Mouse (Mus musculus) liver, embryonic 11.5 days (tissue): ENCODE measurements around the gene Eci3. TPM values are rescaled to one million over a fixed set of nuclear protein-coding genes. Genes with fewer than 3 reads are reported as not detected.
A peak's percentile ranks its signal among the peaks of the same experiment; 100 is the strongest.
"Not testable (repeated sequence)": the region's sequence is repeated elsewhere in the genome, so short reads cannot be mapped to it uniquely, and the experiment has no call there.

ENCODE experiments used
- ATAC-seq: fragments of 200-750 bp; cut with Nextera tagmentation; replicated peaks from 2 replicates; pipeline ENCODE4 v1.8.0; 2017; ENCODE audit warnings: moderate number of reproducible peaks, mild to moderate bottlenecking, moderate TSS enrichment, moderate library complexity; ENCODE audit not compliant: low FRiP score
- DNase-seq: peaks from one replicate; pipeline ENCODE4 v3.0.0-alpha.2; 2017; ENCODE audit warnings: low spot score
- H3K27ac ChIP-seq: fragments of 300-500 bp; sonication (generic); 2 replicates; pipeline ENCODE4 v1.5.1; 2014; ENCODE audit warnings: mild to moderate bottlenecking, low read depth, low read length, control low read depth
- H3K27me3 ChIP-seq: fragments of 300-500 bp; sonication (generic); replicated peaks from 2 replicates; pipeline ENCODE4 v1.6.1; 2014; ENCODE audit warnings: low read length, mixed read lengths; ENCODE audit not compliant: control insufficient read depth, insufficient read depth
- H3K36me3 ChIP-seq: fragments of 300-500 bp; sonication (generic); 2 replicates; pipeline ENCODE4 v1.6.1; 2014; ENCODE audit warnings: mild to moderate bottlenecking, low read length, moderate library complexity, mixed read lengths; ENCODE audit not compliant: control insufficient read depth, insufficient read depth
- H3K4me1 ChIP-seq: fragments of 300-500 bp; sonication (generic); replicated peaks from 2 replicates; pipeline ENCODE4 v1.6.1; 2014; ENCODE audit warnings: low read length, mixed read lengths; ENCODE audit not compliant: control insufficient read depth, insufficient read depth
- H3K4me2 ChIP-seq: fragments of 300-500 bp; sonication (generic); 2 replicates; pipeline ENCODE4 v1.6.1; 2014; ENCODE audit warnings: mild to moderate bottlenecking, control low read depth, moderate library complexity
- H3K4me3 ChIP-seq: fragments of 300-500 bp; sonication (generic); 2 replicates; pipeline ENCODE4 v1.5.1; 2014; ENCODE audit warnings: low read depth, low read length, control low read depth
- H3K9ac ChIP-seq: fragments of 300-500 bp; sonication (generic); 2 replicates; pipeline ENCODE4 v1.6.1; 2014; ENCODE audit warnings: low read depth, low read length, control low read depth
- H3K9me3 ChIP-seq: fragments of 300-500 bp; sonication (generic); 2 replicates; pipeline ENCODE4 v1.6.1; 2016; ENCODE audit warnings: low read length, inconsistent platforms, mixed read lengths; ENCODE audit not compliant: control insufficient read depth
- WGBS: fragments of 180-500 bp; shearing (Covaris S2); extraction: QIAGEN DNeasy Blood & Tissue Kit; methylation state at CpG from one replicate; pipeline ENCODE4 v1.1.7; 2014; 5-methylcytosine and 5-hydroxymethylcytosine counted together
- polyA plus RNA-seq: library from polyadenylated mRNA; unstranded; fragments of >200 nt; fragmentation: Nextera tagmentation; extraction: Ambion mirVana; gene quantifications from 2 replicates; pipeline ENCODE4 v1.2.1, GENCODE M21; 2014

Eci3 gene
- polyA plus RNA-seq = 0.32 and 0.37 TPM in 2 replicates

GRCm38 (mm10) chr13:34963511-34964397, at the start of gene Eci3:
Gene Eci3, minus strand, starts transcription at chr13:34963810.
- Histone ChIP-seq H3K4me3 (peak within 1 kb of the TSS; percentile 47), H3K27me3 (peaks cover 22% of the 10 kb centered on the region), H3K36me3 (no peaks in the 10 kb centered on the region), H3K9ac (peak within 1 kb of the TSS; percentile 34; the same call in 1 of the 2 replicates), H3K4me1 (peaks cover 3% of the 10 kb centered on the region), H3K27ac (no peak within 1 kb of the TSS), H3K4me2 (peak within 1 kb of the TSS; percentile 76), H3K9me3 (no peaks in the 10 kb centered on the region)
- 3% methylated on average over 32 of the region's 32 CpGs for WGBS
- DNase-seq = peak; percentile 53
- ATAC-seq = peak; percentile 41

DNA sequence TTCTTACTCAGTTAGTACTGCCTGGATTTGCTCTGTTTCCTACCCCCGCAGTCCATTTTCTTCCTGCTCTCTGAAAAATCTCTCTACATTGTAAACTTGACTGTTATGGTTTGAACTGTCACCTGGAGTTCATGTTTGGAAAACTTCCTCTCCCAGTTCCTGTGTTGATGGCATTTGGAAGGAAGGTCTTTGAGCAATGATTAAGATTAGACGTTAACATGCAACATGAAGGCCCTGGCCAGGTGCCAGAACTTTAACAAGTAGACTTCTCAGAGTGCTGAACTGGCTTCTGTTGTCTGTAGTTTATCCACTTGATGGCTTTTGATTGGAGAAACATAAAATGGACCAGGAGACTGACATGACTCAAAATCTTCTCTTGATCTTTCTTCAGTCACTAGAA, 32.3 kb upstream of the Eci3 start:
- Histone ChIP-seq H3K4me3 (no peak overlapping the region), H3K4me2 (no peak overlapping the region), H3K9ac (no peak overlapping the region), H3K27me3 (no peaks in the 10 kb centered on the region), H3K27ac (no peak overlapping the region), H3K4me1 (peaks cover 18% of the 10 kb centered on the region), H3K36me3 (no peaks in the 10 kb centered on the region; the same call in 1 of the 2 replicates), H3K9me3 (no peaks in the 10 kb centered on the region)
- DNase-seq = no peak
- ATAC-seq = no peak
- WGBS = 75% methylated on average over 2 of the region's 2 CpGs

DNA sequence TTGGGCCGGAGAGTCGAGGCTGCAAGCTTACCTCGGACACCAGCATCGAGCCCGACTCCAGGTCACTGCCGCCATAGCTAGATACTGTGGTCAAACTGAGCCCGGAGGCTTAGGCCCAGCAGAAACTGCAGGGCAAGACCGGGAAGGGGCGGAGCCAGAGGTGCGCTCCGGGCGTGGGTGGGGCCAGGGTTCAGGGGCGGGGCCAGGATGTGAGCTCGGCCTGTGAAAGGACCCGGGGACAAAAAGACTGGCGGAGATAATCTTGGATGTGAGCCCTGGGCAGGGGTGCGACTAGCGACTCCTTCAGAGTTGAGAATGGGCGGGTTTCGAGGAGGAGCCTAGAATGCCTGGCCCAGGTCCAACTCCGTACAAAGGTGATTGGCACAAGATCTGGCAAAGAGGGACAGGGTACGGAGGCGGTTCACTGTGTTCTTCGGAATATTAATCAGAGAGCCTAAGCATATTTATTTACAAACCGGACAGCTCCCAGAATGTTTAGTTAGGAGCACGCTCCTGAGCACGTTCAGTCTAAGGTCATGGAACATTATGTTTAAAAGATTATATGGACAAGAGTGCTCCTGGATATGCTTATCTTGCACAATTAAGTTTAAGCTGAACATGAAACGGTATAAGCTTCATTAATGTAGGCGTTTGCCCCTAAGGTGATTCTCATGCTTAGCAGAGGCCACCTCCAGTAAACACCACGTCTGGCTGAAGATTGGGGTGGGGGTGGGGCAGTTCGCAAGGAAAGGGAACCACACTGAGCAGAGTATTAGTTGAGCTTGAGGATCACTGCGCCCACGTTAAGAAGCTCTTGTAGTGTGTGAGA, 30.6 kb upstream of the Eci3 start:
- H3K4me1 ChIP-seq = peaks cover 18% of the 10 kb centered on the region
- H3K4me3 ChIP-seq = peak overlapping the region; percentile 62
- H3K36me3 ChIP-seq = peaks cover 7% of the 10 kb centered on the region; the same call in 1 of the 2 replicates
- peak overlapping the region; percentile 84 for H3K9ac ChIP-seq
- H3K9me3 ChIP-seq = no peaks in the 10 kb centered on the region
- ATAC-seq (peak; percentile 98), DNase-seq (peak; percentile 97)
- WGBS = under 1% methylated on average over 33 of the region's 33 CpGs
- H3K27me3 ChIP-seq = no peaks in the 10 kb centered on the region
- H3K27ac ChIP-seq = peak overlapping the region; percentile 79
- peak overlapping the region; percentile 77 for H3K4me2 ChIP-seq

DNA sequence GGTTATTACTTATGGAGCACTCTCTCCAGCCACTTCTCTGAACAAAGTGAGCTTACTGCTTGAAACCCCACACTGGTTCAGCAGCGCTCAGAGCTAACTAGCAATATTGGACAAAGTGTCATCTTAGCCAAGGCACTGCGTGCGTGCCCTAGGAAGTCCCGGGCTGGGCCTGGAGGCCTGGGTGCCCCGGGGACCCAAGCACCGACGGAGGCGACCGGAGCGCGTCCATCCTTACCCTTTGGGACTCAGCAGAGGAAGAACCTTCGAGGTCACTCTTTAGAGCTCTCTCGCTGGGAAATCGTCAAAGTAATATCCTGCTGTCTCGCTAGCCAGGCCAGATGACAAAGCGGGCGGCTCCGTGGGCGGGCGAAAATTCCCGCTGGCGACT, 30.0 kb upstream of the Eci3 start:
- H3K36me3 ChIP-seq = peaks cover 8% of the 10 kb centered on the region
- DNase-seq (no peak), ATAC-seq (peak; percentile 61)
- no peaks in the 10 kb centered on the region for H3K27me3 ChIP-seq
- WGBS = under 1% methylated on average over 22 of the region's 22 CpGs
- H3K4me2 ChIP-seq = peak overlapping the region; percentile 77
- peak overlapping the region; percentile 84 for H3K9ac ChIP-seq
- peak overlapping the region; percentile 62 for H3K4me3 ChIP-seq
- H3K9me3 ChIP-seq = no peaks in the 10 kb centered on the region
- peaks cover 18% of the 10 kb centered on the region for H3K4me1 ChIP-seq
- H3K27ac ChIP-seq = peak overlapping the region; percentile 79

DNA sequence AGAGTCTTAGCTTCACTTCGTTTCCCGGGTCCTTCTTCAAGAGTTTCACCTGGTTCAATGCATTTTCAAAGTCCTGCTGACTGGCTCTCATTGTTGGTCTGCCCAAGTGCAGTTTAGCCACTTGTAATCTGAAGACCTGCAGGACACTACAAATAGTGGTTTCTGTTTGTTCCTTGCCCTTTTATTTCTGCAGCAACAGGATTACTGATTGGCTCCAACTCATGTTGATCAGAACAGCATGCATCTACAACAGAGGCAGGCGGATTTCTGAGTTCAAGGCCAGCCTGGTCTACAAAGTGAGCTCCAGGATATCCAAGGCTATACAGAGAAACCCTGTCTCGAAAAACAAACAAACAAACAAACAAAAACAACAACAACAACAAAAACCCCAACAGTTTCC, 29.5 kb upstream of the Eci3 start:
- peaks cover 11% of the 10 kb centered on the region for H3K36me3 ChIP-seq
- DNase-seq (no peak), ATAC-seq (no peak)
- H3K9me3 ChIP-seq = no peaks in the 10 kb centered on the region
- no peaks in the 10 kb centered on the region for H3K27me3 ChIP-seq
- H3K4me2 ChIP-seq = peak overlapping the region; percentile 77
- H3K4me1 ChIP-seq = peaks cover 18% of the 10 kb centered on the region
- peak overlapping the region; percentile 84; the same call in 1 of the 2 replicates for H3K9ac ChIP-seq
- H3K27ac ChIP-seq = peak overlapping the region; percentile 19; the same call in 1 of the 2 replicates
- peak overlapping the region; percentile 62 for H3K4me3 ChIP-seq
- WGBS = 77% methylated on average over 4 of the region's 4 CpGs

- Histone ChIP-seq H3K27ac (no peak overlapping the region), H3K9me3 (no peaks in the 10 kb centered on the region), H3K4me1 (peaks cover 18% of the 10 kb centered on the region), H3K27me3 (no peaks in the 10 kb centered on the region), H3K9ac (no peak overlapping the region), H3K36me3 (peaks cover 15% of the 10 kb centered on the region), H3K4me3 (no peak overlapping the region), H3K4me2 (peak overlapping the region; percentile 31)
- no peak for ATAC-seq
- no peak for DNase-seq
- WGBS = 57% methylated on average over 4 of the region's 4 CpGs
Observed at GRCm38 (mm10) chr13:34991581-34992273, 28.1 kb upstream of the Eci3 start.

DNA sequence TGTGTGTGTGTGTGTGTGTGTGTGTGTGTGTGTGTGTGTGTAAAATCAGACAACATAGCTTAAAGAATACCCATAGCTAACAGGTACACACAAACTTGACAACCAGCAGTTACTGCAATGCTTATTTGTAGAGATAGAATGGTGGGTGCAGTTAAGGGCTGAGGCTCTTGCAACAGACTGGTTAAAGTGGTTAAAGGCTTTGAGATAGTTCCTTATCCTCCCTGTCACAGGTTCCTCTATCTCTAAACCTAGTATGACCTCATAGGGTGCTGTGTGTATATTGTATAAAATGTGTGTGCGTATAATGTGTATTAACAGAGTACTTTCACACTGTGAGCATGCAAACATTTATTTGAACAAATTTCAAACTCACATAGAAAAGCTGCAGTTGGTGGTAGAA, 19.9 kb upstream of the Eci3 start:
- not testable (repeated sequence) for H3K27me3 ChIP-seq, H3K9me3 ChIP-seq, H3K27ac ChIP-seq, DNase-seq, H3K4me1 ChIP-seq, H3K9ac ChIP-seq, H3K4me2 ChIP-seq, H3K4me3 ChIP-seq
- ATAC-seq = peak; percentile 82; the same call in 1 of the 2 replicates
- WGBS = 81% methylated on average over 1 of the region's 1 CpGs
- H3K36me3 ChIP-seq = peaks cover 19% of the 10 kb centered on the region

- not testable (repeated sequence) for H3K27ac ChIP-seq, H3K4me1 ChIP-seq, DNase-seq, H3K4me3 ChIP-seq, H3K4me2 ChIP-seq, H3K9me3 ChIP-seq, H3K27me3 ChIP-seq, H3K9ac ChIP-seq, ATAC-seq
- peaks cover 21% of the 10 kb centered on the region for H3K36me3 ChIP-seq
- 79% methylated on average over 5 of the region's 5 CpGs for WGBS
Observed at GRCm38 (mm10) chr13:34978635-34979034, 15.0 kb upstream of the Eci3 start.
